Mouse (Mus musculus) 3T3-L1 (cell line): Measurements from ENCODE around the gene Frmd4b.
"Not testable (repeated sequence)": the region's sequence is repeated elsewhere in the genome, so short reads cannot be mapped to it uniquely, and the experiment has no call there.

Experiments
- DNase-seq: peaks from one replicate; pipeline ENCODE4 v3.0.0-alpha.2; 2015; ENCODE audit warnings: low read depth, low spot score

The Frmd4b gene

GRCm38 (mm10) chr6:97416972-97417554 lies 200.3 kb downstream of the Frmd4b start:
- DNase-seq, result peak; percentile 80

- DNase-seq, result not testable (repeated sequence)
Observed at GRCm38 (mm10) chr6:97415578-97415977, 201.8 kb downstream of the Frmd4b start.

GRCm38 (mm10) chr6:97413453-97413852 lies 203.9 kb downstream of the Frmd4b start:
- no peak for DNase-seq

GRCm38 (mm10) chr6:97412403-97412802 lies 204.9 kb downstream of the Frmd4b start:
- DNase-seq, result no peak

- DNase-seq, result no peak
Observed at GRCm38 (mm10) chr6:97411327-97411726, 206.0 kb downstream of the Frmd4b start.

GRCm38 (mm10) chr6:97409467-97410239 lies 207.7 kb downstream of the Frmd4b start:
- DNase-seq, result peak; percentile 73

GRCm38 (mm10) chr6:97407914-97408313 lies 209.4 kb downstream of the Frmd4b start:
- DNase-seq, result no peak

- DNase-seq, result peak; percentile 9
Observed at GRCm38 (mm10) chr6:97407425-97407824, 209.9 kb downstream of the Frmd4b start.

GRCm38 (mm10) chr6:97405311-97405710 lies 212.0 kb downstream of the Frmd4b start:
- peak; percentile 80 for DNase-seq

- DNase-seq, result no peak
Observed at GRCm38 (mm10) chr6:97402822-97403472, 214.4 kb downstream of the Frmd4b start.

GRCm38 (mm10) chr6:97400446-97400845 lies 216.9 kb downstream of the Frmd4b start:
- DNase-seq, result no peak

- no peak for DNase-seq
Observed at GRCm38 (mm10) chr6:97397935-97398334, 219.4 kb downstream of the Frmd4b start.

GRCm38 (mm10) chr6:97396957-97397354 lies 220.4 kb downstream of the Frmd4b start:
- no peak for DNase-seq

GRCm38 (mm10) chr6:97396351-97396956 lies 220.9 kb downstream of the Frmd4b start:
- no peak for DNase-seq

- DNase-seq, result peak; percentile 48
Observed at GRCm38 (mm10) chr6:97395477-97396350, 221.6 kb downstream of the Frmd4b start.

GRCm38 (mm10) chr6:97394473-97395075 lies 222.8 kb downstream of the Frmd4b start:
- DNase-seq, result no peak

GRCm38 (mm10) chr6:97392912-97393311 lies 224.4 kb downstream of the Frmd4b start:
- peak; percentile 11 for DNase-seq

GRCm38 (mm10) chr6:97387388-97387787 lies 230.0 kb downstream of the Frmd4b start:
- no peak for DNase-seq

- no peak for DNase-seq
Observed at GRCm38 (mm10) chr6:97384918-97385317, 232.4 kb downstream of the Frmd4b start.

- no peak for DNase-seq
Observed at GRCm38 (mm10) chr6:97381275-97381674, 236.1 kb downstream of the Frmd4b start.

- no peak for DNase-seq
Observed at GRCm38 (mm10) chr6:97370947-97371346, 246.4 kb downstream of the Frmd4b start.
